Mouse (Mus musculus): ENCODE measurements around the gene Pon3.

DNA sequence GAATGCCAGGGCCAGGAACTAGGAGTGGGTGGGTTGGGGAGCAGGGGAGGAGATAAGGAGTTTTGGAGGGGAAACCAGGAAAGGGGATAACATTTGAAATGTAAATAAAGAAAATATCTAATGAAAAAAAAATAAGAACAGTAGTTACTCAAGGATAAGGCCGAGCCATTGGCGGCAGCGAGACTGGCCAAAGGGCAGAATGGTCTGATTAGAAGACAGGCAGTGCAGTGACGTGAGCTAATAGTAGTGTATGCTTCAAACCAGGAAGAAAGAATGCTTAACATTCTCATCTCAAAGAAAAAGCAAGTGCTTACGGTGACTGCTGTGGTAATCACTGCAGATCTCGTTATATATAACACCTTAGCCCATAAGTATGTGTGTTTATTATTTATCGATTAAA, 40.0 kb upstream of the Pon3 start:
- TF ChIP-seq POLR2A (IDR thresholded peaks at IDR 0.05; ENCODE audit: control insufficient read depth, extremely low read depth, insufficient read depth, low read length, poor library complexity) (no peak), CTCF (IDR thresholded peaks at IDR 0.05; ENCODE audit: borderline replicate concordance, control insufficient read depth, extremely low read depth, insufficient read depth, low read length, poor library complexity) (no peak)
